Mouse (Mus musculus) forebrain, embryonic 12.5 days (tissue): ENCODE measurements around the gene Crcp. TPM values are rescaled to one million over a fixed set of nuclear protein-coding genes. Genes with fewer than 3 reads are reported as not detected.
"Not testable (repeated sequence)": the region's sequence is repeated elsewhere in the genome, so short reads cannot be mapped to it uniquely, and the experiment has no call there.

Experiments used
- ATAC-seq: fragments of 200-750 bp; cut with Nextera tagmentation; 2 replicates; pipeline ENCODE4 v1.8.0; 2017; ENCODE audit warnings: moderate TSS enrichment; ENCODE audit not compliant: low FRiP score
- H3K27ac ChIP-seq: fragments of 300-500 bp; sonication (generic); 2 replicates; pipeline ENCODE4 v1.5.1; 2016; ENCODE audit warnings: mild to moderate bottlenecking
- H3K27me3 ChIP-seq: fragments of 300-500 bp; sonication (generic); 2 replicates; pipeline ENCODE4 v1.6.1; 2016; ENCODE audit warnings: mild to moderate bottlenecking
- H3K36me3 ChIP-seq: fragments of 300-500 bp; sonication (generic); replicated peaks from 2 replicates; pipeline ENCODE4 v1.6.1; 2016; ENCODE audit warnings: mild to moderate bottlenecking
- H3K4me1 ChIP-seq: fragments of 300-500 bp; sonication (generic); 2 replicates; pipeline ENCODE4 v1.6.1; 2016
- H3K4me2 ChIP-seq: fragments of 300-500 bp; sonication (generic); 2 replicates; pipeline ENCODE4 v1.6.1; 2016; ENCODE audit warnings: mild to moderate bottlenecking, moderate library complexity
- H3K4me3 ChIP-seq: fragments of 300-500 bp; sonication (generic); replicated peaks from 2 replicates; pipeline ENCODE4 v1.5.1; 2016; ENCODE audit warnings: mild to moderate bottlenecking
- H3K9ac ChIP-seq: fragments of 300-500 bp; sonication (generic); 2 replicates; pipeline ENCODE4 v1.6.1; 2016; ENCODE audit warnings: mild to moderate bottlenecking
- H3K9me3 ChIP-seq: fragments of 300-500 bp; sonication (generic); 2 replicates; pipeline ENCODE4 v1.6.1; 2016
- WGBS: fragments of 180-500 bp; shearing (Covaris S2); methylation state at CpG from one replicate; pipeline ENCODE4 v1.1.7; 2016; 5-methylcytosine and 5-hydroxymethylcytosine counted together
- polyA plus RNA-seq: library from polyadenylated mRNA; unstranded; fragments of >200 nt; fragmentation: Nextera tagmentation; extraction: Ambion mirVana; gene quantifications from 2 replicates; pipeline ENCODE4 v1.2.1, GENCODE M21; 2016

Gene Crcp
- polyA plus RNA-seq, 1 experiment from 2014 or later = 54.0 TPM

DNA sequence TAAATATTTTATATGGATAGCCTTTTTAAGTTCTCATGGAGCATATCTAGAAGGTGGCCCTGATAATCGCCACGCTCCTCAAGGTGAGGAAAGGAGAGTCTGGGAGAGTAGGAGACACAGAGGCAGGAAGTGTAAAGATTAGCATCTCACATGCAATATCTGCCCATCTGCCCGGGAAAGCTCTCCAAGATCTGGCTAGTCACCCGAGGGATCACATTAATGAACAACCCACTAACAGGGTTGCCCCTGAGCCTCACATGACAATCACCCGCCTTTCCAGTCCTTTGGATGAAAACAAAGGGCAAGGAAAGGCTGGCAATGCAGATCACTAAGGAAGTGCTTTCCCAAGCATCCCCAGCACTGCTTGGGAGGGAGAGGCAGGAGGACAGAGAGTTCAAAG, 2.0 kb upstream of the Crcp start:
- H3K27ac ChIP-seq = no peak overlapping the region
- H3K9ac ChIP-seq = no peak overlapping the region
- peaks cover 18% of the 10 kb centered on the region; the same call in 1 of the 2 replicates for H3K4me1 ChIP-seq
- peaks cover 11% of the 10 kb centered on the region for H3K27me3 ChIP-seq
- H3K9me3 ChIP-seq = no peaks in the 10 kb centered on the region
- no peak for ATAC-seq
- H3K4me2 ChIP-seq = no peak overlapping the region
- WGBS = 79% methylated on average over 5 of the region's 5 CpGs
- H3K4me3 ChIP-seq = no peak overlapping the region
- H3K36me3 ChIP-seq = no peaks in the 10 kb centered on the region

DNA sequence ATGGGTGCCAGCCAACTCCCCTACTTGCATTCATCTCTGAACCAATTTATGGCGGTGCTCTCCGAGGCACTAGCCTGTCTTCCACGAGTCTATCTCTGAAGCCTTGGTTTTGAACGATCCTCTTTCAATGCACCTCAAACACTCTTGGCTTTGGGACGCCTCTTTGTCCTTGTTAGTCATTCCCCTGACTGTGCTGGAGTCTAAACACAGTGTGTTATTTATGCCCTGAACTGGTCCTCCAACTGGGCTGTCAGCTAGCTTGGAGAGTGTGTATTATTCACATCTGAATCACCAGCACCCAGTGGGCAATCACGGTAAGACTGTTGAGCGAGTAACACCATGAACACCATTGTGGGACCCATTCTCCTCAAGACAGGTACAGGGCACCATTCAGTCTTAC, 1.4 kb upstream of the Crcp start:
- Histone ChIP-seq H3K4me2 (no peak overlapping the region), H3K36me3 (no peaks in the 10 kb centered on the region), H3K4me1 (peaks cover 18% of the 10 kb centered on the region; the same call in 1 of the 2 replicates), H3K4me3 (no peak overlapping the region), H3K9me3 (no peaks in the 10 kb centered on the region), H3K9ac (no peak overlapping the region), H3K27me3 (peaks cover 11% of the 10 kb centered on the region), H3K27ac (no peak overlapping the region)
- ATAC-seq = no peak
- 87% methylated on average over 7 of the region's 7 CpGs for WGBS

DNA sequence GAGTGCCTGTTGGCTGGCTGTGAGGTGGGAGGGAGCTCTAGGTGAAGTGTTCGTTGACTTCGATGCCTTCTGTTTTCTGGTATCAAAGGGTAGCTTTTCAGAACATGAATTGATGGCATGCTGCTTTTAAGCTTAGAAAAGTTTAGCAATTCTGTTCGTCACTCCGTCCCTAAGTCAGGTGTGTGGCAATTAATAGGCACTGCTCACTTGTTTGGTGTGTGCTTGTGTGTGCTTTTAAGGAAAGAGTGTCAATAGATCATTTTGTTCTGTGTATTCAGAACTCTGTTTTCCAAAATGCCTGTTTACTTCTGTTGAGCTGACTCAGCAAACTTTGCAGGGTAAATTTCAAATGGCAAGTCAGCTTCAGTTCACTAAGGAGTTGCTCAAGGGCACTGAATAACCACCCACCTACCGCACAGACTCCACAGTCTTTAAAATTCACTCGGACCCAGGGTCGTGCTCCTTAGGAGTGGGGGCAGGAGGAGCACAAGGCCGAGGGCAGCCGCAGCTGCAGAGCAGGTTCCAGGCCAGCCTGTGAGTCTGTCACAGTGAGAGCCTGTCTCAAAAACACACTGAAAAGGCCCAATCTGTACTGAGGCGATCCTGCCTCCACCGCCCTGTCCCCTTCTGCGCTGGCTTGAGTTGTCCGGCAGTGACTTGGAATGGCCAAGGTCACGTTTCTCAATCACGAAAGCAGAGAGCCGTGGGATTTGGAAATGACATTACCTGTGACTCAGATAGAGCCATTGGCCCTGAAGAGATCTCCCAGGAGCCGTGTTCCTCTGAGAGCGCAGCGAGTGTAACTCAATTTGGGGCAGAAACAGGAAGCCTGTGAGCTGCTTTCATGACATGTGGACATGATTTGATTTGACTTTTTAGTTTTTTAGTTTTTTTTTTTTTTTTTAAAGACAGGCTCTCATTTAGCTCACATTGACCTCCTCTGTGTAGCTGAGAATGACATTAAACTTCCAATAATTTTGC, 2.6 kb downstream of the Crcp start:
- H3K4me2 ChIP-seq = no peak overlapping the region
- no peak for ATAC-seq
- H3K27ac ChIP-seq = no peak overlapping the region
- no peak overlapping the region for H3K4me3 ChIP-seq
- peaks cover 12% of the 10 kb centered on the region; the same call in 1 of the 2 replicates for H3K36me3 ChIP-seq
- WGBS = 94% methylated on average over 19 of the region's 19 CpGs
- no peaks in the 10 kb centered on the region for H3K9me3 ChIP-seq
- peaks cover 11% of the 10 kb centered on the region for H3K27me3 ChIP-seq
- peaks cover 10% of the 10 kb centered on the region; the same call in 1 of the 2 replicates for H3K4me1 ChIP-seq
- H3K9ac ChIP-seq = no peak overlapping the region

DNA sequence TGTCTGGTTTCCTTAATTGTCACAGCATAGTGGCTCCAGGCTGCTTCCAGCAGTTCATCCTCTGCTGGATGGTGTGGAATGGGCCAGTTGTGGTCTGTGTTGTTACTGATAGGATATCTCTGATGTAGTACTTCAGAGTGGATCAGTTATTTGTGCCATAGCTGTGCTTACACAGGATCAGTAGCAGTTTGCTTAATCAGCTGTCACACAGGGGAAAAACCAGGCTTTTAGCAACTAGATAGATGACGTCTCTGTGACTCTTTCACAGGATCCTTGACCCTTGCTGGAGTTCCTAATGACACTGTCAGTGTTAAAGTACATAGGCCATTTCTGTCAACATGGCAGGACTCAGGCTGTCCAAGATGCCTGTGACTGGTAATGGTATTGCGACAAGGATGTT, 4.8 kb downstream of the Crcp start:
- Histone ChIP-seq H3K9ac (no peak overlapping the region), H3K27me3 (no peaks in the 10 kb centered on the region), H3K4me1 (peaks cover 10% of the 10 kb centered on the region; the same call in 1 of the 2 replicates), H3K27ac (no peak overlapping the region), H3K9me3 (no peaks in the 10 kb centered on the region), H3K36me3 (peaks cover 23% of the 10 kb centered on the region), H3K4me3 (no peak overlapping the region), H3K4me2 (no peak overlapping the region)
- ATAC-seq = no peak
- 83% methylated on average over 2 of the region's 2 CpGs for WGBS

DNA sequence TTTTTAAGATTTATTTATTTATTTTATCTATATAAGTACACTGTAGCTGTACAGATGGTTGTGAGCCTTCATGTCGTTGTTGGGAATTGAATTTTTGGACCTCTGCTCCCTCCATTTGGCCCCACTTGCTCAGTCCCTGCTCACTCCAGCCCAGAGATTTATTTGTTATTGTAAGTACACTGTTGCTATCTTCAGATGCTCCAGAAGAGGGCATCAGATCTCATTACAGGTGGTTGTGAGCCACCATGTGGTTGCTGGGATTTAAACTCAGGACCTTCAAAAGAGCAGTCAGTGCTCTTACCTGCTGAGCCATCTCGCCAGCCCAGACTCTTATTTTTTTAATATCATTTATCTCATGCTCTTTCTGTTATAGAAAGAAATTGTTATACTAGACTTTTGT, 7.2 kb downstream of the Crcp start:
- H3K36me3 ChIP-seq = peaks cover 40% of the 10 kb centered on the region
- not testable (repeated sequence) for H3K4me1 ChIP-seq, H3K27me3 ChIP-seq, H3K4me2 ChIP-seq, H3K27ac ChIP-seq, ATAC-seq, H3K9ac ChIP-seq, H3K9me3 ChIP-seq, H3K4me3 ChIP-seq
- 68% methylated on average over 2 of the region's 2 CpGs for WGBS

DNA sequence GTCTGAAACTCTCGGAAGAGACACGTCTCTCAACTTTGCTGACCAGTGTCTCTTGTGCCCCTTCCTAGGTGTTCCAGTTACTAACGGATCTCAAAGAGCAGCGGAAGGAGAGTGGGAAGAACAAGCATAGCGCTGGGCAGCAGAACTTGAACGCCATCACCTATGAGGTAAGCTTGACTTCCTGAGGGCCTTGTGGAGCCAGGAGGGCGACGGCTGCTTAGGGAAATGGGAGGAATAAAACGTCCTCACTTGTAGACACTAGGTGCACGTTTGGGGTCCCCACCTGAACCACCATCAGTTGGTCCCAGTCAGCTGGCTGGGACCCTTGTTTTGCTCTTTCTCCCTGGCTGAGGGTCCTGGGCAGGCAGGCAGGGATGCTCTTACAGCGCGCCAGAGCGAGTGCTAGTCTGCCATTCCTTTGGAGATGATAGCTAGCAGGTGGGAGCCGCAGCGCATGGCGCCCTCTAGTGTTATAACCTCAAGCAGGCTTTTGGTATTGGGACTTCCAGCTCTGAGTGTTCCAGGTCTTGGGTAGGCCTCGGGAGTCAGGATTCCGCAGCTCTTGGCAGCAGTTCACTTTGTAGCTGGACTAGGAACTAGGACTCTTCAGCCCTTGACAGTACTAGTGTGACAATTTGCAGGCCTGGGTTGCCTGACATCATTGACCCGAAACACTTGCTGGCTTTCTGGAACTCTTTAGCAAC, 8.8 kb downstream of the Crcp start:
- Histone ChIP-seq H3K4me1 (no peaks in the 10 kb centered on the region), H3K9me3 (no peaks in the 10 kb centered on the region), H3K4me2 (no peak overlapping the region), H3K27me3 (no peaks in the 10 kb centered on the region), H3K9ac (no peak overlapping the region), H3K4me3 (no peak overlapping the region), H3K36me3 (peaks cover 55% of the 10 kb centered on the region), H3K27ac (no peak overlapping the region)
- ATAC-seq = no peak
- 68% methylated on average over 19 of the region's 19 CpGs for WGBS

DNA sequence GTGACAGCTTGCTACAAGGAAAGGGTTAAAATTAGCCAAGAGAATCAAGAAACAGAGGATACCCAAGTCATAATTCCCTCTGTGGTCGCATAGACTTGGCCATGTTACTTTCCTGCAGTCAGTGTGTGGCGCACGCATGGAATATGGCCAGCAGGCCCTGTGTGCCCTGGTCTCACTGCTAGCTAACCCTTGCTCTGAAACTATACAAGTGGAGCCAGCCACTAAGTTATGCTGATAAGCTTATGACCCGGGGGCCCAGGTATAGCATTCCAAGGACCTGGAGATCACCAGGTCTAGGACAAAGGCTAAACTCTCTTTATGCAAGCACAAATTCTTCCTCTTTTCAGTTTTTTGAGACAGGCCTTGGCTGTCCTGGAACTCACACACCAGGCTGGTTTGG, 11.7 kb downstream of the Crcp start:
- H3K9me3 ChIP-seq = no peaks in the 10 kb centered on the region
- peaks cover 70% of the 10 kb centered on the region for H3K36me3 ChIP-seq
- no peak for ATAC-seq
- no peak overlapping the region for H3K4me3 ChIP-seq
- H3K27me3 ChIP-seq = no peaks in the 10 kb centered on the region
- no peak overlapping the region for H3K9ac ChIP-seq
- H3K27ac ChIP-seq = no peak overlapping the region
- H3K4me2 ChIP-seq = no peak overlapping the region
- H3K4me1 ChIP-seq = no peaks in the 10 kb centered on the region
- WGBS = 93% methylated on average over 4 of the region's 4 CpGs

DNA sequence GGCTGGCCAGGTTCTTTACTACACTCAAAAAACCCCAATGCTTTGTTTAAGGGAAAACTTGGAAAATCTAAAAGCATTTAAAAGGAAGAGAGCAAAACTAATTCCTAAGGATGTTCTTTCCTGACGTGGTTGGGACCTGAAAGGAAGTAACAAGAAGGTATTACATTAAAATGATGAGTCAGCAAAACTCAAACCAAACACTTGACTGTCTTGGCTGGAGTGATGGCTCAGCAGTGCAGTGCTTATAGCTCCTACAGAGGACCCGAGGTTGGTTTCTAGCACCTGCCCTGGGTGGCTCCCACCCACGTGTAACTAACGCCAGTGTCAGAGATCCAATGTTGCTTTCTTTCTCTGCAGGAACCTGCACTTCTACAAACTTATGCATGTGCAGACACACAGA, 12.2 kb downstream of the Crcp start:
- WGBS = 86% methylated on average over 4 of the region's 4 CpGs
- H3K36me3 ChIP-seq = peaks cover 72% of the 10 kb centered on the region
- no peak for ATAC-seq

DNA sequence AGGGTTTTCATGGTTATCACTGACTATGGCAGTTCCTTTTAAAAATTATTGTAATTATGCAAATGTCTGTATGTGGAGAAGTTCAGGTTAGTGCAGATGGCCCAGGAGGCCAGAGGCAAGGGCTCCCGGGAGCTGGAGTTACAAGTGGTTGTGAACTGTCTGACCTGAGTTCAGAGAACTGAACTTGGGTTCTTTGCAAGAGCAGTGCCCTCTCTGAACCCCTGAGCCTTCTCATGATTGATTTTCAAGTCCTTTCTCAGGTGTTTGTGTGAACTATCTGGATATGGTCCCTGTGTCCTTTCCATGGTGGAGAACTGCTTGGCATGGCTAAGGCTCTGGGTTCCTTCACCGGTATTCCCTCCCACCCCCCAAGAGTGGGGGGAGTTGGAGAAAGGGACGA, 14.7 kb downstream of the Crcp start:
- H3K4me3 ChIP-seq = no peak overlapping the region
- no peaks in the 10 kb centered on the region for H3K4me1 ChIP-seq
- peaks cover 80% of the 10 kb centered on the region for H3K36me3 ChIP-seq
- no peaks in the 10 kb centered on the region for H3K9me3 ChIP-seq
- no peak overlapping the region for H3K27ac ChIP-seq
- H3K9ac ChIP-seq = no peak overlapping the region
- H3K4me2 ChIP-seq = no peak overlapping the region
- WGBS = 94% methylated on average over 3 of the region's 3 CpGs
- H3K27me3 ChIP-seq = no peaks in the 10 kb centered on the region
- no peak for ATAC-seq

More for the DNA sequence above, 12.2 kb downstream of the Crcp start:
- H3K9ac ChIP-seq = no peak overlapping the region
- no peaks in the 10 kb centered on the region for H3K27me3 ChIP-seq
- H3K9me3 ChIP-seq = no peaks in the 10 kb centered on the region
- no peaks in the 10 kb centered on the region for H3K4me1 ChIP-seq
- no peak overlapping the region for H3K4me2 ChIP-seq
- H3K4me3 ChIP-seq = no peak overlapping the region
- H3K27ac ChIP-seq = no peak overlapping the region

DNA sequence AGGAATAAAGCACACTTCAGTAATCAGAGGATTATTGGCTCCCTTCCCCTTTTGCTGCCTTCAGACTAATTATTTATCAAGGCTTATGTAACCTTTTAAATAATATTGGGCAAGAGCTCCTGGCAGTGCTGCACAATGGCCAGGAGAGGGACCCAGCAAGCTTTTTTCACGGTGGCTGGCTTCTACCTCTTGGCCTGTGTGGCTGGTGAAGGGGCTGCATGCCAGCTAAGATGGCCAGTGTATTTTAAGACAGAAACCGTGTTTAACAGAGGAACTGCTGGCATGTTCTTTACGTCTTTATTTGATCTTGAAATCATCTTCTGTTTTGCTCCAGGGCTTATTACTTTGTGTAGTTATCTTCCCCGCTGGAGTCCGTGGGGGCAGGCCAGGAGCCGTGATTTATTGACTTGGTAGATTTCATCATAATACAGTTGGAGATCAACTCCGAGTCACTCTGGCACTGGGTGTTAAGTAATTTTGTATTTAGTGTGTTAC, 15.2 kb downstream of the Crcp start:
- no peak overlapping the region for H3K4me3 ChIP-seq
- H3K27ac ChIP-seq = no peak overlapping the region
- H3K4me2 ChIP-seq = no peak overlapping the region
- peaks cover 85% of the 10 kb centered on the region for H3K36me3 ChIP-seq
- no peaks in the 10 kb centered on the region for H3K9me3 ChIP-seq
- 88% methylated on average over 7 of the region's 7 CpGs for WGBS
- no peak for ATAC-seq
- no peak overlapping the region for H3K9ac ChIP-seq
- H3K27me3 ChIP-seq = no peaks in the 10 kb centered on the region
- H3K4me1 ChIP-seq = no peaks in the 10 kb centered on the region

DNA sequence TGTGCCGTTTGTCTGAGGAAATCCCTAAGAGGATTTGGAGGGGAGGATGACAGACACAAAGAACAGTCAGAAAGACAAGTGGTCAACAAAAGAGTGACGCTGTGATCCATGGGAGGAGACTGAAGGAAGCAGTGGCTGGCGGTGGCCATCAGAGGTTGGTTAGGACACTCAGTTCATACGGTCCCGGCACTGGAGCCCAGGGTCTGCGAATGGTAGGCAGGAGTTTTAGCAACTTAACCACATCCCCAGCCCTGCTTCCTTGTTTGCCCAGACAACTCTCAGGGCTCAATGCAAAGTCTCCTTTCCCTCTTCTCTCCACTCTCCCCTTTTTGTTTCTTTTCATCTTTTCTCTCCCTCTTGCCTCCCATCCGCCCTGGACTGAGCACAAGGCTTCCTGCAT, 17.0 kb downstream of the Crcp start:
- no peak overlapping the region for H3K4me2 ChIP-seq
- WGBS = 80% methylated on average over 7 of the region's 7 CpGs
- H3K9ac ChIP-seq = no peak overlapping the region
- no peaks in the 10 kb centered on the region; the same call in 1 of the 2 replicates for H3K4me1 ChIP-seq
- no peak overlapping the region for H3K27ac ChIP-seq
- H3K27me3 ChIP-seq = no peaks in the 10 kb centered on the region
- no peaks in the 10 kb centered on the region for H3K9me3 ChIP-seq
- no peak for ATAC-seq
- peaks cover 84% of the 10 kb centered on the region for H3K36me3 ChIP-seq
- no peak overlapping the region for H3K4me3 ChIP-seq

DNA sequence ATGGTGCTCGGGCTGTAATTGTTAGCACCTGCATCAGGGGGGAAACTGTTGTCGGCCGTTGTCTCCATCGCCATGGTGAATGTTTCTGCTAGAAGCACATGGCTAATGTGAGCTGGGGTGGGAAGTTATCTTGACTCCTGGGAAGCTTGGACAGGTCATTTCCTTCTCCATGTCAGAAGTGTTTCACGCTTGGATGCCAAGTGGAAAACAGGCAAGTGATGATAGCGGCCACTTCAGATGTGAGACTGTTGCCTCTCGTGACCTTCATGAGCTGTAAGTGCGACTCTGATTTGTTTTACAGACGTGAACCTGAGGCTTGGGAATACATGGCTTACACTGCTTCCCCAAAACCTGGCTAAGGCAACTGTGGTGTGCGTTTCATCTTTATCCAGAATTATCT, 17.5 kb downstream of the Crcp start:
- H3K9me3 ChIP-seq = no peaks in the 10 kb centered on the region
- peaks cover 85% of the 10 kb centered on the region for H3K36me3 ChIP-seq
- H3K9ac ChIP-seq = no peak overlapping the region
- H3K4me1 ChIP-seq = no peaks in the 10 kb centered on the region; the same call in 1 of the 2 replicates
- ATAC-seq = no peak
- no peak overlapping the region for H3K4me2 ChIP-seq
- no peak overlapping the region for H3K27ac ChIP-seq
- WGBS = 94% methylated on average over 10 of the region's 10 CpGs
- H3K27me3 ChIP-seq = no peaks in the 10 kb centered on the region
- no peak overlapping the region for H3K4me3 ChIP-seq
